Mouse (Mus musculus) hindbrain, embryonic 11.5 days (tissue): ENCODE measurements around the gene Fam222b. TPM values are rescaled to one million over a fixed set of nuclear protein-coding genes. Genes with fewer than 3 reads are reported as not detected.

ENCODE experiments used
- ATAC-seq: fragments of 200-750 bp; cut with Nextera tagmentation; 2 replicates; pipeline ENCODE4 v1.8.0; 2017; ENCODE audit warnings: mild to moderate bottlenecking, moderate TSS enrichment, moderate library complexity; ENCODE audit not compliant: low FRiP score
- DNase-seq: peaks from one replicate; pipeline ENCODE4 v3.0.0-alpha.2; 2015; ENCODE audit warnings: low spot score
- H3K27ac ChIP-seq: fragments of 300-500 bp; sonication (generic); 2 replicates; pipeline ENCODE4 v1.5.1; 2014; ENCODE audit warnings: mild to moderate bottlenecking, low read depth, low read length
- H3K27me3 ChIP-seq: fragments of 300-500 bp; sonication (generic); 2 replicates; pipeline ENCODE4 v1.6.1; 2014; ENCODE audit warnings: mild to moderate bottlenecking, low read length, moderate library complexity, mixed read lengths; ENCODE audit not compliant: control insufficient read depth, insufficient read depth
- H3K36me3 ChIP-seq: fragments of 300-500 bp; sonication (generic); 2 replicates; pipeline ENCODE4 v1.6.1; 2014; ENCODE audit warnings: mild to moderate bottlenecking, low read length, moderate library complexity, mixed read lengths; ENCODE audit not compliant: control insufficient read depth, insufficient read depth
- H3K4me1 ChIP-seq: fragments of 300-500 bp; sonication (generic); replicated peaks from 2 replicates; pipeline ENCODE4 v1.6.1; 2014; ENCODE audit warnings: low read length, mixed read lengths; ENCODE audit not compliant: control insufficient read depth, insufficient read depth
- H3K4me2 ChIP-seq: fragments of 300-500 bp; sonication (generic); replicated peaks from 2 replicates; pipeline ENCODE4 v1.6.1; 2014; ENCODE audit warnings: mild to moderate bottlenecking, low read depth, low read length
- H3K4me3 ChIP-seq: fragments of 300-500 bp; sonication (generic); 2 replicates; pipeline ENCODE4 v1.5.1; 2014; ENCODE audit warnings: low read depth, low read length
- H3K9ac ChIP-seq: fragments of 300-500 bp; sonication (generic); 2 replicates; pipeline ENCODE4 v1.6.1; 2014; ENCODE audit warnings: low read depth, low read length
- H3K9me3 ChIP-seq: fragments of 300-500 bp; sonication (generic); 2 replicates; pipeline ENCODE4 v1.6.1; 2016; ENCODE audit warnings: low read length; ENCODE audit not compliant: control insufficient read depth
- WGBS: fragments of 180-500 bp; shearing (Covaris S2); extraction: QIAGEN DNeasy Blood & Tissue Kit; methylation state at CpG from one replicate; pipeline ENCODE4 v1.1.7; 2014; 5-methylcytosine and 5-hydroxymethylcytosine counted together
- polyA plus RNA-seq: library from polyadenylated mRNA; unstranded; fragments of >200 nt; fragmentation: Nextera tagmentation; extraction: Ambion mirVana; gene quantifications from 2 replicates; pipeline ENCODE4 v1.2.1, GENCODE M21; 2014

The Fam222b gene
- polyA plus RNA-seq, 1 experiment from 2014 or later: 24.4 TPM

DNA sequence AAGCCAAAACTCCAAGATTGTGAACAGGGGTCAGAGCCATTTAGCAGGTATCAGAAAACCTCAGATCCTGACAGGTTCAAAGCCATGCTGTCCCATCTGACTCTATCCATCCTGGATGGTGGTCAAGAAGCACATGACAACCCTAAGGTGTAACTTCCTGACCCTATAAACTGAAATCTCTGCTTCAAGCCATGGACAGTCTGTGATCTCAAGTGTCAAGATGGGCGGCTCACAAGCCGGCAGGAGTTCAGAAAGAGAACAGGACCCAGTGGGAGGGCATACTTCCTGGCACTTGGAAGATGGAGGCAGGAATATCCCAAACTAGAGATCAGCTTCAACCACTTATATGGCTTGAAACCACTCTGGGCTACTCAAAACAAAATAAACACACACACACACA, 27.8 kb upstream of the Fam222b start:
- Histone ChIP-seq H3K27me3 (no peaks in the 10 kb centered on the region), H3K27ac (no peak overlapping the region), H3K9ac (no peak overlapping the region), H3K4me2 (no peak overlapping the region), H3K4me3 (no peak overlapping the region), H3K9me3 (no peaks in the 10 kb centered on the region), H3K36me3 (no peaks in the 10 kb centered on the region), H3K4me1 (no peaks in the 10 kb centered on the region)
- WGBS: 68% methylated on average over 2 of the region's 2 CpGs
- ATAC-seq: no peak
- DNase-seq: no peak

DNA sequence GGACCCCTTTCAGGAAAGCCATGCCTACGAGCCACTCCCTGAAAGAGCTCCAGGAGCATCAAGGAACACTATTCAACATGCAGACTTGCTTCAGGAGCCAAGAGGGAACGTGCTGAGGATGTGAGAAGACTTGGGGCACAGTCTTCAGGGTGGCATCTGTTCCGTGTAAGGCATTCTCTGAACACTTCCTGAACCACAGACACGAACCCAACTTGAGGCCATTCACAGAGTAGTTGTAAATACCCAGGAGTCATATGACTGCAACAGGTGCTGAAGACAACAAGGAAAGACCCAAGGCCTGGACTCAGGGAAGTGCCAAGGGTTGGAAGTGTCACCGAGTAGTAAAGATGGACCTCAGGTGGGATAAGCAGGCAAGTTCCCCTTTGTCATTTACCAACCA, 26.9 kb upstream of the Fam222b start:
- no peak for DNase-seq
- H3K27me3 ChIP-seq: no peaks in the 10 kb centered on the region
- 80% methylated on average over 5 of the region's 5 CpGs for WGBS

DNA sequence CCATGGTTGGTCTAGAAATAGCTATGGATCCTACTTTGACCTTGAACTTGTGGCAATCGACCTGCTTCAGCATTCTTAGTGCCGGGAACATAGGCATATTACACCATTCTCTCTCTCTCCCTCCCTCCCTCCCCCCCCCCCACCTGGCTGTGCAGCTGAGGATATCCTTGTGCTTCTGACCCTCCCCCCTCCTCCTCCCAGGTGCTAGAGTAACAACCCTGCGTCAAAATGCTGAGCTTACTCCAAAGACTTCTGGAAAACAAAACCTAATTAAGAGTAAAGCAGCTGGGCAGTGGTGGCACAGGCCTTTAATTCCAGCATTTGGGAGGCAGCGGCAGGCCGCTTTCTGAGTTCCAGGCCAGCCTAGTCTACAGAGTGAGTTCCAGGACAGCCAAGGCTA, 25.3 kb upstream of the Fam222b start:
- ATAC-seq: no peak
- H3K9ac ChIP-seq: no peak overlapping the region

More for the DNA sequence above, 26.9 kb upstream of the Fam222b start:
- no peaks in the 10 kb centered on the region for H3K36me3 ChIP-seq
- no peak overlapping the region for H3K27ac ChIP-seq
- ATAC-seq: no peak
- H3K9ac ChIP-seq: no peak overlapping the region
- no peaks in the 10 kb centered on the region for H3K4me1 ChIP-seq
- H3K4me2 ChIP-seq: no peak overlapping the region
- H3K4me3 ChIP-seq: no peak overlapping the region
- H3K9me3 ChIP-seq: no peaks in the 10 kb centered on the region

DNA sequence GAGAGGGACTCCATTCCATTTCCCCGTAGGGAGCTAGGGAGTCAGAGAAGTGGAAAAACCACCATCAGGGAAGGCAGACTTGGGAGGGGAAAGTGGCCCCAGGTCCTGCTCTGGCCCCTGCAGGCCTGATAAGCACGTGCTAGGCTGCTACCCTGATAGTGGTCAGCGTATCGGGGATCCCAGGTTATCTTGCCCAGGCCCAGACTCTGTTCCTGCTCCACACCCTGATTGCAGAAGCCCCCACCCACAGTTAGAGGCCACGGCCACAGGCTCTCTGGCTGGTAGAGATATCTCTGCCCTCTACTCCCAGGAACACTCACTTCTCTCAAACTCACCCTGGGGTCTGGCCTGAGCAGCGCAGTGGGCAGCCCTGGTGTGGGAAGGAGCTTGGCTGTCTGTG, 24.8 kb upstream of the Fam222b start:
- DNase-seq: no peak
- Histone ChIP-seq H3K36me3 (0 out of 2 replicates have a peak, but pooled peaks cover 5% of the 10 kb centered on the region), H3K4me3 (no peak overlapping the region), H3K4me1 (no peaks in the 10 kb centered on the region), H3K9me3 (no peaks in the 10 kb centered on the region), H3K4me2 (no peak overlapping the region), H3K27me3 (no peaks in the 10 kb centered on the region), H3K27ac (no peak overlapping the region), H3K9ac (no peak overlapping the region)
- ATAC-seq: no peak
- WGBS: 87% methylated on average over 6 of the region's 6 CpGs

More for the DNA sequence above, 25.3 kb upstream of the Fam222b start:
- no peaks in the 10 kb centered on the region for H3K4me1 ChIP-seq
- no peak overlapping the region for H3K4me3 ChIP-seq
- DNase-seq: no peak
- no peaks in the 10 kb centered on the region for H3K27me3 ChIP-seq
- no peaks in the 10 kb centered on the region for H3K9me3 ChIP-seq
- no peak overlapping the region for H3K27ac ChIP-seq
- 0 out of 2 replicates have a peak, but pooled peaks cover 5% of the 10 kb centered on the region for H3K36me3 ChIP-seq
- WGBS: 81% methylated on average over 5 of the region's 5 CpGs
- H3K4me2 ChIP-seq: no peak overlapping the region

DNA sequence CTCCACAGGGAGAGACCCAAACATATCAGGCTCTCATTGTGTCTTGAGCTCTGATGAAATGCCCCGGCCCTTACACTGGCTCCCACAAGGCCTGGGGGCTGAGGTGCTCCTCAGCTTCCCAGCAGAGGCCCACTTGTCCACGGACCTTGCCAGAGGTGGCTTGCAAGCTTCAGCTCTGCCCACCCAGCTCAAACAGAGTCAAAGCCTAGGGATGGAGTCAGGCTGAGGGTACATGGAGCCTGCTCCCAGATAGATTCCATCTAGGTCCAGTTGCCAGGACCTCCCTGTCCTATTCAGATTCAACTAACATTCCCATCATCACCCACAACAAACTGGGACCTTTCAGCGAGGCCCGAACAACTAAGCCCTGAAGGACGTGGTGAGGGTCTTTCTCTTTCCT, 22.5 kb upstream of the Fam222b start:
- no peak overlapping the region for H3K9ac ChIP-seq
- no peaks in the 10 kb centered on the region for H3K9me3 ChIP-seq
- no peaks in the 10 kb centered on the region for H3K4me1 ChIP-seq
- 81% methylated on average over 5 of the region's 5 CpGs for WGBS
- H3K36me3 ChIP-seq: 0 out of 2 replicates have a peak, but pooled peaks cover 5% of the 10 kb centered on the region
- no peak overlapping the region for H3K27ac ChIP-seq
- no peak for DNase-seq
- H3K27me3 ChIP-seq: no peaks in the 10 kb centered on the region
- no peak overlapping the region for H3K4me2 ChIP-seq
- H3K4me3 ChIP-seq: no peak overlapping the region
- ATAC-seq: no peak

DNA sequence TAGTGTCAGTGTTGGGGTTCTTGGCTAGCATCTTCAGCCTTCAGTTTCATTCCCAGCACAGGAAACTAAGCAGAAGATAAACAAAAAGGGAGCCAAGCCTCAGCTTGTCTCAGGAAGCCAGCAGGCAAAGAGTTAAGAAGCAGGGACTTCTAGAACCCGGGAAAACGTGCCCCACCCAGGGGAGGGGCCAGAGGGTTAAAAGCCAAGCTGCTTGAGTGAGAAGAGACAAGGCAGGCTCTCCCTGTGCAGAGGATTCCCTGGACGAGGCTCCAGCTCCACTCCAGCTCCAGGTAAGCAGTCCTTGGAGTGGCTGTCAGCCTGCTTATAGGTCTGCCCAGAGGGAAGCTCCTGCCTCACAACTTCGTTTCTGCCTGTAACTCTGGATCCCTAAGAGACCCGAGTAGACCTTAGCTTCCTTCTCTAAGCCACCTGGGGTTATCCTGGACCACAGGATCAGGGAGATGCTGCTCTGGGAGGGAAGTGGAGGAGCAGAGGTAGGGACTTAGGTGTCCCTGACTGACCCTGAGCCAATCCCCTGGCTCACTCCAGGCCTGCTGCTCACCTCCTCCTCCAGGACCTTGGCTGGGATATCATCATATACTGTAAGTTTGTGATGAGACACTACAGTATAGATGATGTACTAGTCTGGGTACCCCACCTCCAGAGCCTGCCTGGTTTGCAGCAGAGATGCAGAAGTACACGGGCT, 21.9 kb upstream of the Fam222b start:
- ATAC-seq (no peak), DNase-seq (no peak)
- no peak overlapping the region for H3K9ac ChIP-seq
- H3K36me3 ChIP-seq: 0 out of 2 replicates have a peak, but pooled peaks cover 5% of the 10 kb centered on the region
- 40% methylated on average over 6 of the region's 6 CpGs for WGBS
- no peaks in the 10 kb centered on the region for H3K27me3 ChIP-seq
- H3K4me3 ChIP-seq: no peak overlapping the region
- H3K4me2 ChIP-seq: no peak overlapping the region
- H3K4me1 ChIP-seq: no peaks in the 10 kb centered on the region
- no peak overlapping the region; the same call in 1 of the 2 replicates for H3K27ac ChIP-seq
- H3K9me3 ChIP-seq: no peaks in the 10 kb centered on the region

DNA sequence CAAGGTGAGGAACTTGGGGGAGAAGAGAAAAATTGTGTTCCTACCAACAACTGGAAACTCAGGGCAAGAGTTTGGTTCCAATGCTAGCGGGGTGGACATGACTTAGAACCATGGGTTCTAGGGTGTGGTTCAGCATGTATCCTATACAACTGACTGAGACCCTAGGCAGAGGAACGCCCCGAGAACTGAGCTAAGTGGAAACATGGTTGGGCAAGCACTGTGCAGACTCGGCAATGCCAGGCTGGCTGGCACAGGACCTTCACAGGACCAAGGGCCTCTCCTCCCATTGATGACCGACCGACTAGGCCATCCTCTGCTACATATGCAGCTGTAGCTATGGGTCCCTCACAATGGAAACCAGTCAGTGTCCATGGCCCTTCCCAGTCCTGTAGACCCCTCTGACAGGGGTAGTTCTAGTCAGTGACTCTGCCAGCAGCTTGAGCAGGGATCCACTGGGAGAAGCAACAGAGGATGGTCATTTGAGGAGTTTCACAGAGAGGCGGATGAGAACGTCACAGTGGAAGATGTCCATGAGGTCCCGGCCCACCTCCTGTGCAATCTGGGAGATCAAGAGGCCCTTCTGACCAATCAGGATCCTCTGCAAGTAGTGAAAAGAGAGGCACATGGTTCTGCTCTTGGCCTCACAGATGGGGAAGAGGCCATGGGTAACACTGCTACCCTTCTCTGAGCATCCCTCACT, 20.7 kb upstream of the Fam222b start:
- DNase-seq (no peak), ATAC-seq (no peak)
- H3K36me3 ChIP-seq: 0 out of 2 replicates have a peak, but pooled peaks cover 5% of the 10 kb centered on the region
- H3K9me3 ChIP-seq: no peaks in the 10 kb centered on the region
- no peak overlapping the region for H3K4me2 ChIP-seq
- WGBS: 93% methylated on average over 9 of the region's 9 CpGs
- no peak overlapping the region for H3K9ac ChIP-seq
- no peak overlapping the region for H3K4me3 ChIP-seq
- H3K27me3 ChIP-seq: no peaks in the 10 kb centered on the region
- no peak overlapping the region for H3K27ac ChIP-seq
- H3K4me1 ChIP-seq: no peaks in the 10 kb centered on the region

DNA sequence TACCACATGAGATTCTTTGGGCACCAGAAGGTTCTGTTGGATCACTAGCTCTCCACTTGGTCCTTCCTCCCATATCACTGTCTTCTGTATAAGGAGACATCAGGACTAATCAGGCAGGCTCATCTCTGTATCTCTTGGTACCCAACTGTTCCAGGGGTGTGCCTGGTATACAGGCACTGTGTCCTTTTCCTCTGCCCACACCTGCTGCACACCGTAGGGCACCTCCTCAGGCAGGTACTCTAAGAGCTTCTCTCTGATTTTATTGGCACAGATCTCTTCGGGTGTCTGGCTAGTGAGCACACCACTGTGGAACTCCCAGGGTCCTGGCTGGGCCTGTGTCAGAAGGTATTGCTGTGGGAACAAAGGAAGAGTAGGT, 20.2 kb upstream of the Fam222b start:
- DNase-seq: no peak

DNA sequence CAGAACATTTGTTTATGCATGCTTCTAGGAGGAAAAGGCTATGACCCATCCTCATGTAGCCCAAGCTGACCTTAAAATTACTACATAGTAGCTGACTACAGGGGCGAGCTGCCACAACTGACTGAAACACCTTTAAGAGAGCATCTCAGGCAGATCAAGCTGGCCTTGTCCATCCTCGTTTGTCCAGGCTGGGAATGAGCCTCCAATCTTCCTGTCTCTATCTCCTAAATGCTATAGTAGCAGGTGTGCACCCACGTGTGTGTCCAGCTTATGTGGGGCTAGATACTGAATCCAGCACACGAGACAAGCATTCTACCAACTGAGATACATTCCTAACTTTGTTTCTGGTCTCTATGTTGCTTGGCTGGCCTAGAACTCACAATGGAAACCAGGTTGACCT, 19.8 kb upstream of the Fam222b start:
- ATAC-seq (no peak), DNase-seq (no peak)
- Histone ChIP-seq H3K27me3 (no peaks in the 10 kb centered on the region), H3K27ac (no peak overlapping the region), H3K9me3 (no peaks in the 10 kb centered on the region), H3K36me3 (0 out of 2 replicates have a peak, but pooled peaks cover 5% of the 10 kb centered on the region), H3K9ac (no peak overlapping the region), H3K4me1 (no peaks in the 10 kb centered on the region), H3K4me3 (no peak overlapping the region), H3K4me2 (no peak overlapping the region)
- WGBS: 90% methylated on average over 4 of the region's 4 CpGs

More for the DNA sequence above, 20.2 kb upstream of the Fam222b start:
- H3K9me3 ChIP-seq: no peaks in the 10 kb centered on the region
- no peak overlapping the region for H3K4me2 ChIP-seq
- 91% methylated on average over 2 of the region's 2 CpGs for WGBS
- no peak overlapping the region for H3K9ac ChIP-seq
- no peaks in the 10 kb centered on the region for H3K4me1 ChIP-seq
- no peak overlapping the region for H3K27ac ChIP-seq
- H3K27me3 ChIP-seq: no peaks in the 10 kb centered on the region
- H3K36me3 ChIP-seq: 0 out of 2 replicates have a peak, but pooled peaks cover 5% of the 10 kb centered on the region
- H3K4me3 ChIP-seq: no peak overlapping the region
- ATAC-seq: no peak
